Mouse (Mus musculus) bone marrow, adult 2 months (tissue): Measurements from ENCODE around the gene Ahcyl2. TPM values are rescaled to one million over a fixed set of nuclear protein-coding genes. Genes with fewer than 3 reads are reported as not detected.

Experiments used
- H3K27ac ChIP-seq: fragments of 200-500 bp; 2 replicates; pipeline ENCODE4 v1.5.1; 2012; ENCODE audit warnings: low read depth, mild to moderate bottlenecking, control low read depth, inconsistent platforms, low read length; ENCODE audit not compliant: control insufficient read depth, poor library complexity, insufficient read depth
- H3K4me1 ChIP-seq: fragments of 200-500 bp; 2 replicates; pipeline ENCODE4 v1.6.1; 2011; ENCODE audit warnings: low read length; ENCODE audit not compliant: control insufficient read depth, insufficient read depth
- H3K4me3 ChIP-seq: fragments of 200-500 bp; replicated peaks from 2 replicates; pipeline ENCODE3; 2011; ENCODE audit warnings: mild to moderate bottlenecking, low read depth, low read length, control low read depth; ENCODE audit not compliant: control insufficient read depth
- CTCF ChIP-seq: fragments of 200-500 bp; IDR thresholded peaks from 2 replicates; pipeline ENCODE4 v1.5.1; 2011; ENCODE audit warnings: low read length, control low read depth; ENCODE audit not compliant: control insufficient read depth, insufficient read depth
- POLR2A ChIP-seq: fragments of 200-500 bp; IDR thresholded peaks from 2 replicates; pipeline ENCODE4 v1.6.1; 2011; ENCODE audit warnings: low read depth, mild to moderate bottlenecking, control low read depth, low read length, borderline replicate concordance; ENCODE audit not compliant: control insufficient read depth
- WGBS: fragments of 180-500 bp; shearing (Covaris S2); methylation state at CpG from one replicate; pipeline ENCODE4 v1.1.7; 2018; 5-methylcytosine and 5-hydroxymethylcytosine counted together
- polyA plus RNA-seq: library from polyadenylated mRNA; stranded (reverse); fragments of >200 nt; gene quantifications from 2 replicates; pipeline ENCODE4 v1.2.4, GENCODE M21; 2011; ENCODE audit warnings: low replicate concordance; ENCODE audit not compliant: missing spikeins, insufficient read depth, insufficient read length

Gene Ahcyl2
- polyA plus RNA-seq, 1 experiment: 13.9 TPM

DNA sequence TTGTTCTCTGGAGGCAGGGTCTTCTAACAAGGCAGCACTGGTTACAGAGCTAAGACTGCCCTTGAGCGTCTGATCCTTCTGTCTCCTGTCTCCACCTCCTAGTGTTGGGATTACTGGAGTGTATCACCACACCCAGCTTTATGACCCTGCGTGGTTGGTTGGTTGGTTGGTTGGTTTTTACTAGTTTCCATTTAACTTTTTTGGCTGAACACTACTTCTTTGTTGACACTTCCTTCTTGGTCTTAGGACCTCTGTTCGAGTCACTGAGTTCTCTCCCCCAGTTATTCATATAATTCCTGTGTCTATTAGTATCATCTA, 9.4 kb downstream of the Ahcyl2 start:
- TF ChIP-seq CTCF (no peak), POLR2A (no peak)
- Histone ChIP-seq H3K27ac (no peak overlapping the region), H3K4me1 (no peaks in the 10 kb centered on the region), H3K4me3 (no peak overlapping the region)
- WGBS: 72% methylated on average over 3 of the region's 3 CpGs

DNA sequence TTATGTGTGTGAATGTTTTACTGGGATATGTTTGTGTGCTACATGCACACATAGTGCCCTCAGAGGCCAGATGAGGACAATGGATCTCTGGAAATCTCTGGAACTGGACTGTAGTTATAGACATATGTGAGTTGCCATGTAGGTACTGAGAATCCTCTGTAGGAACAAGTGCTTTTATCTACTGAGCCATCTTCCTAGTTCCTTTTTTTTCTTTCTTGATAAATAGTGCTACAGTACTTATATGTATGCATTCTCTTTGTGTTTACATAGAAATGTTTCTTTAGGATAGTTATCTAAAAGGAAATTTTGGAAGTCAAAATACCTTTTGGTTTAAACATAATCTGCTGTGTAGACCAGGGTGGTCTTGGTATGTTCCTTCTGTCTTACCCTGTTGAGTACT, 12.3 kb downstream of the Ahcyl2 start:
- H3K4me3 ChIP-seq: no peak overlapping the region
- TF ChIP-seq CTCF: no peak
- no peak for TF ChIP-seq POLR2A
- no peak overlapping the region for H3K27ac ChIP-seq
- no peaks in the 10 kb centered on the region for H3K4me1 ChIP-seq

- TF ChIP-seq POLR2A: no peak
- WGBS: 89% methylated on average over 2 of the region's 2 CpGs
- Histone ChIP-seq H3K4me3 (no peak overlapping the region), H3K27ac (no peak overlapping the region), H3K4me1 (no peaks in the 10 kb centered on the region; the same call in 1 of the 2 replicates)
Observed at GRCm38 (mm10) chr6:29780571-29780970, 12.8 kb downstream of the Ahcyl2 start.

GRCm38 (mm10) chr6:29782239-29782638, 14.4 kb downstream of the Ahcyl2 start:
- WGBS: 62% methylated on average over 1 of the region's 1 CpGs
- no peaks in the 10 kb centered on the region; the same call in 1 of the 2 replicates for H3K4me1 ChIP-seq
- TF ChIP-seq CTCF (no peak), POLR2A (no peak)
- no peak overlapping the region for H3K27ac ChIP-seq
- H3K4me3 ChIP-seq: no peak overlapping the region

- H3K4me1 ChIP-seq: no peaks in the 10 kb centered on the region; the same call in 1 of the 2 replicates
- 92% methylated on average over 6 of the region's 6 CpGs for WGBS
- H3K27ac ChIP-seq: no peak overlapping the region
- TF ChIP-seq POLR2A (no peak), CTCF (no peak)
- H3K4me3 ChIP-seq: no peak overlapping the region
Observed at GRCm38 (mm10) chr6:29783960-29784359, 16.1 kb downstream of the Ahcyl2 start.

GRCm38 (mm10) chr6:29784413-29785021, 16.7 kb downstream of the Ahcyl2 start:
- WGBS: 34% methylated on average over 3 of the region's 3 CpGs
- Histone ChIP-seq H3K27ac (no peak overlapping the region), H3K4me3 (no peak overlapping the region), H3K4me1 (no peaks in the 10 kb centered on the region; the same call in 1 of the 2 replicates)
- no peak for TF ChIP-seq CTCF
- no peak for TF ChIP-seq POLR2A

DNA sequence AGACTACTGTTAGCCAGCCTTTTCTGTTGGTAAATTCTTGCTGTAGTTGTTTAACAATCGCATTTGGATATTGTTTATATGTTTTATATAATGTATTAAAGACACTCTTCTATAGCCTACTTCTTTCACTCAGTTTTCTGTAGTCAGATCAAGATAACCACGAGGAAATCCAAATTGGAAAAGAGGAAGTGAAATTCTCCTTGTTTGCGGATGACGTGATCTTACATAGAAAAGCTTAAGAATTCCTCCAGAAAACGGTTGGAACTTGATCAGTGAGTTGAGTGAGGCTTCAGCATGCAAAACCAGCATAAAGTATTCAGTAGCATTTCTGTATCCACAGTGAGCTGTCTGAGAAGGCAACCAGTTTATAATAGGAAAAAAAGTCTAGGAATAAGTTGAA, 17.9 kb downstream of the Ahcyl2 start:
- WGBS: 42% methylated on average over 5 of the region's 5 CpGs
- no peak overlapping the region for H3K4me3 ChIP-seq
- TF ChIP-seq CTCF (no peak), POLR2A (no peak)
- H3K4me1 ChIP-seq: no peaks in the 10 kb centered on the region; the same call in 1 of the 2 replicates
- H3K27ac ChIP-seq: no peak overlapping the region

GRCm38 (mm10) chr6:29788779-29789350, 21.1 kb downstream of the Ahcyl2 start:
- WGBS: 63% methylated on average over 3 of the region's 3 CpGs

More at GRCm38 (mm10) chr6:29788779-29789350, 21.1 kb downstream of the Ahcyl2 start:
- TF ChIP-seq POLR2A (no peak), CTCF (no peak)
- no peaks in the 10 kb centered on the region; the same call in 1 of the 2 replicates for H3K4me1 ChIP-seq
- no peak overlapping the region for H3K4me3 ChIP-seq
- no peak overlapping the region for H3K27ac ChIP-seq
